Mouse (Mus musculus) limb, embryonic 14.5 days (tissue): ENCODE measurements around the gene Rapgef4. TPM values are rescaled to one million over a fixed set of nuclear protein-coding genes. Genes with fewer than 3 reads are reported as not detected.

Experiments used
- ATAC-seq: fragments of 200-750 bp; cut with Nextera tagmentation; 2 replicates; pipeline ENCODE4 v1.8.0; 2017; ENCODE audit warnings: low read depth, moderate number of reproducible peaks, moderate TSS enrichment; ENCODE audit not compliant: low FRiP score
- DNase-seq: peaks from one replicate; pipeline ENCODE4 v3.0.0-alpha.2; 2015; ENCODE audit warnings: low spot score
- H3K27ac ChIP-seq: fragments of 300-500 bp; sonication (generic); replicated peaks from 2 replicates; pipeline ENCODE4 v1.5.1; 2014; ENCODE audit warnings: low read depth, mild to moderate bottlenecking, low read length, moderate library complexity, mixed read lengths
- H3K27me3 ChIP-seq: fragments of 300-500 bp; sonication (generic); 2 replicates; pipeline ENCODE4 v1.6.1; 2014; ENCODE audit warnings: low read length, mixed read lengths; ENCODE audit not compliant: control insufficient read depth, insufficient read depth
- H3K36me3 ChIP-seq: fragments of 300-500 bp; sonication (generic); 2 replicates; pipeline ENCODE4 v1.6.1; 2014; ENCODE audit warnings: mild to moderate bottlenecking, low read length, moderate library complexity, mixed read lengths; ENCODE audit not compliant: control insufficient read depth, insufficient read depth
- H3K4me1 ChIP-seq: fragments of 300-500 bp; sonication (generic); 2 replicates; pipeline ENCODE4 v1.6.1; 2014; ENCODE audit warnings: antibody characterized with exemption, low read length, mixed read lengths; ENCODE audit not compliant: control insufficient read depth, insufficient read depth
- H3K4me2 ChIP-seq: fragments of 300-500 bp; sonication (generic); replicated peaks from 2 replicates; pipeline ENCODE4 v1.6.1; 2014; ENCODE audit warnings: low read depth, mild to moderate bottlenecking, low read length, moderate library complexity; ENCODE audit not compliant: severe bottlenecking
- H3K4me3 ChIP-seq: fragments of 300-500 bp; sonication (generic); replicated peaks from 2 replicates; pipeline ENCODE4 v1.5.1; 2014; ENCODE audit warnings: low read length
- H3K9ac ChIP-seq: fragments of 300-500 bp; sonication (generic); 2 replicates; pipeline ENCODE4 v1.6.1; 2014; ENCODE audit warnings: mild to moderate bottlenecking, low read depth, low read length, moderate library complexity; ENCODE audit not compliant: severe bottlenecking
- H3K9me3 ChIP-seq: fragments of 300-500 bp; sonication (generic); 2 replicates; pipeline ENCODE4 v1.6.1; 2016; ENCODE audit warnings: low read length; ENCODE audit not compliant: control insufficient read depth
- POLR2A ChIP-seq: fragments of 200-500 bp; IDR thresholded peaks from 2 replicates; pipeline ENCODE4 v1.8.0; 2012; ENCODE audit warnings: inconsistent platforms, mild to moderate bottlenecking, moderate library complexity, borderline replicate concordance; ENCODE audit not compliant: insufficient read depth, insufficient read length; ENCODE audit errors: extremely low read depth
- WGBS: fragments of 180-500 bp; shearing (Covaris S2); extraction: QIAGEN DNeasy Blood & Tissue Kit; methylation state at CpG from one replicate; pipeline ENCODE4 v1.1.7; 2014; 5-methylcytosine and 5-hydroxymethylcytosine counted together
- polyA plus RNA-seq, 2 experiments: library from polyadenylated mRNA; depleted of rRNA in 1 of 2; stranded (reverse) in 1 of 2; unstranded in 1 of 2; fragments of >200 nt; fragmentation: Nextera tagmentation in 1 of 2; extraction: Ambion mirVana in 1 of 2; gene quantifications; 2 replicates each; pipeline versions ENCODE4 v1.2.1 to v1.2.3; 2012 to 2014

The Rapgef4 gene
- polyA plus RNA-seq, 2 experiments, result 2.2 to 2.3 TPM

- H3K36me3 ChIP-seq, result no peaks in the 10 kb centered on the region
- no peak for ATAC-seq
- no peak for TF ChIP-seq POLR2A
- H3K27me3 ChIP-seq, result no peaks in the 10 kb centered on the region
- no peak overlapping the region for H3K27ac ChIP-seq
- no peaks in the 10 kb centered on the region for H3K9me3 ChIP-seq
- H3K4me2 ChIP-seq, result no peak overlapping the region
- 94% methylated on average over 2 of the region's 2 CpGs for WGBS
- no peak overlapping the region for H3K4me3 ChIP-seq
- H3K9ac ChIP-seq, result no peak overlapping the region
- no peak for DNase-seq
- peaks cover 8% of the 10 kb centered on the region for H3K4me1 ChIP-seq
These were observed 145.4 kb downstream of the Rapgef4 start for GRCm38 (mm10) chr2:72126411-72126810.

DNA sequence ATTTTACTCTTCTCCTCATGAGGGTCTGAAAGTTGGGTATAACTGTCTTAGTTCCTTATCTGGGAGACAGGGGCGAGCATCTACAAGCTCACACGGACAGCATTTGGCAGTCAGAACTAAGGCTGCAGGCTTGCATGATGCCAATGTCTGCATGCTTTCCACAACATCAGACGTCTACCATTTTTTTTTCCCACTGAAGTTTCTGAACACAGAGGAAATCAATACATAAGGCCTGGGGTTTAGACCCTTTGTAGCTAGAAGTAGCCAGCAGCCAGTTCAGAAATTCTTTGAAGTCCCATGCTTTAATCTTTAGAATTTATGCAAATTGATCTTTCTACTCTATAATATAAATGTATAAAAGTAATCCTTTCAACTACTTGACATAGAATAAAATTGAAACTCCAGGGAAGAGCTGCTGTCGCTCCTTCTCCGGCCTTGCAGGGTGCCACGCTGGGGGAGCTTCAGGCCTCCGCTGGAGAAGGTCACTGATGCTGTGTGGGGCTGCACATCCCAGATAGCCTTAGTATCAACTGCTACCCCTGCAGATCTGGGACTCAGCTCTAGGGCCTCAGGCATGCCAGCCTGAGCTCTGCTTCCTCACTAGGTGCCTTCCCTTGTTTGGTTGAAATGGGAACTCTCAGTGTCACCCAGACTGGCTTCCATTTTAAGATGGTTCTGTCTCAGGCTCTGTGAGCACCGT, 148.7 kb downstream of the Rapgef4 start:
- ATAC-seq (no peak), DNase-seq (no peak)
- Histone ChIP-seq H3K4me3 (no peak overlapping the region), H3K4me1 (no peaks in the 10 kb centered on the region), H3K4me2 (no peak overlapping the region), H3K9me3 (no peaks in the 10 kb centered on the region), H3K27ac (no peak overlapping the region), H3K27me3 (no peaks in the 10 kb centered on the region), H3K36me3 (no peaks in the 10 kb centered on the region), H3K9ac (no peak overlapping the region)
- no peak for TF ChIP-seq POLR2A
- WGBS, result 87% methylated on average over 8 of the region's 8 CpGs

- ATAC-seq (no peak), DNase-seq (no peak)
- Histone ChIP-seq H3K27me3 (no peaks in the 10 kb centered on the region), H3K9ac (no peak overlapping the region), H3K4me1 (0 out of 2 replicates have a peak, but pooled peaks cover 9% of the 10 kb centered on the region), H3K27ac (no peak overlapping the region), H3K36me3 (no peaks in the 10 kb centered on the region), H3K9me3 (no peaks in the 10 kb centered on the region), H3K4me3 (no peak overlapping the region), H3K4me2 (no peak overlapping the region)
- no peak for TF ChIP-seq POLR2A
- 86% methylated on average over 3 of the region's 3 CpGs for WGBS
These were observed 151.2 kb downstream of the Rapgef4 start for GRCm38 (mm10) chr2:72132222-72132621.

DNA sequence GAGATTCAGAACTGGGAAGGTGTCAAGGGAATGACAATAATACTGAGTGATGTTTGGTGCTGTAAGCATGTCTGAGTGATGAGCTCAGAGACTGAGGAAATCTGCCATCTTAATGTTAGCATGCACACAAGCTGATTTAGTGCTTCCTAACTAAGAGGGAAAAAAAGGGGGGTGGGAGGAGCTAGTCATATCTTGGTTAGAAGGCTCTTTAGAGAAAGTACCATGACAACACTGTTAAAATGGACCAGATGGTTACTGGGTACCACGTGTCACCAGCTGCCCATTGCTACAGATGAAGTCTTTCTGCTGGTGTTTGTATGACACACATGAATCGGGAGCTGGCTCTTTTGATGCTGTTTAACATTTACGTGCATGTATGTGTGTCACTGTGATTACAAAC, 155.0 kb downstream of the Rapgef4 start:
- H3K9ac ChIP-seq, result no peak overlapping the region
- H3K4me1 ChIP-seq, result 0 out of 2 replicates have a peak, but pooled peaks cover 9% of the 10 kb centered on the region
- H3K27me3 ChIP-seq, result no peaks in the 10 kb centered on the region
- H3K9me3 ChIP-seq, result 0 out of 2 replicates have a peak, but pooled peaks cover 5% of the 10 kb centered on the region
- H3K4me3 ChIP-seq, result no peak overlapping the region
- ATAC-seq, result no peak
- H3K4me2 ChIP-seq, result no peak overlapping the region
- TF ChIP-seq POLR2A, result no peak
- 60% methylated on average over 3 of the region's 3 CpGs for WGBS
- H3K27ac ChIP-seq, result no peak overlapping the region
- no peak for DNase-seq
- no peaks in the 10 kb centered on the region for H3K36me3 ChIP-seq

DNA sequence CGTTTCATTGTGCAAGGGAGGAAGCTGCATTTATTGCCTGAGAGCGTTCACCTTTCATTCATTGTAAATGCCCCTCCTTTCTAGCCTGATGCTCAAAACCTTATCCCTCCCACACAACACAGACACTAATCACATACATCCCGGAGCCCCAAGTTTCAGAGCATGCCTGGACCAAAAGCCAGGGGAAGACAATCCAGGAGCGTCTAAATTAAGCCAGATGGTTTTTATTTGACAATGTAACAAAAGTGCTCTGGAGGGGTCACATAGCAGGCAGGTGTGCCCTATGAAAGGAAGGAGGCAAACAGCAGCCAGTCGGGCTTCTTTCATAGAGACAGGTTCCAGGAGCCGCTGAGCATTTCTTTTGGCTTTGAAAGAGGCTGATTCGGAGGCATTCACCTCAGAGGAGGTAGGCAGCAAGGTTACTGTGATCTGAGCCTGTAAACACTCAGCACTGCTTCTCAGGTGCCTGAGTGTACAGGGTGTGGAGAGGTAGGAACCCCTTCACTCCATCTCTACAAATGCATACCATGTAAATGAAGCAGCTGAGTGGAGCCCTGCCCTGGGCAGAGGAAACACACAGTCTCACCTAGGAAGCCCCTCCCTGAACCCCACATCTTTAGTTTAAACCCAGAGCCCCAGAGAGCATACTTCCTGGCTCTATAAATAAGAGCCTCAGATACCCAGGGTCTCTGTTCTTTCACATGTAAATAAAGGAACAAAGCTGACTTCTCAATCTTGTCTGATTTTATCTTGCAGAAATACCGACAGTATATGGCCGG, 155.6 kb downstream of the Rapgef4 start:
- no peak for TF ChIP-seq POLR2A
- Histone ChIP-seq H3K9ac (no peak overlapping the region), H3K4me2 (no peak overlapping the region), H3K27ac (no peak overlapping the region), H3K4me3 (no peak overlapping the region), H3K36me3 (no peaks in the 10 kb centered on the region), H3K4me1 (0 out of 2 replicates have a peak, but pooled peaks cover 9% of the 10 kb centered on the region), H3K9me3 (0 out of 2 replicates have a peak, but pooled peaks cover 5% of the 10 kb centered on the region), H3K27me3 (no peaks in the 10 kb centered on the region)
- ATAC-seq (no peak), DNase-seq (no peak)
- WGBS, result 36% methylated on average over 9 of the region's 9 CpGs
